Mouse (Mus musculus) c-Kit-positive CD71-positive TER-119-positive erythroid progenitor cells, embryonic 14.5 days (primary cell): ENCODE data around the gene Ankrd44.

Source experiments
- DNase-seq: peaks from one replicate; pipeline ENCODE4 v3.0.0-alpha.2; 2013; ENCODE audit warnings: low spot score

Ankrd44 gene

DNA sequence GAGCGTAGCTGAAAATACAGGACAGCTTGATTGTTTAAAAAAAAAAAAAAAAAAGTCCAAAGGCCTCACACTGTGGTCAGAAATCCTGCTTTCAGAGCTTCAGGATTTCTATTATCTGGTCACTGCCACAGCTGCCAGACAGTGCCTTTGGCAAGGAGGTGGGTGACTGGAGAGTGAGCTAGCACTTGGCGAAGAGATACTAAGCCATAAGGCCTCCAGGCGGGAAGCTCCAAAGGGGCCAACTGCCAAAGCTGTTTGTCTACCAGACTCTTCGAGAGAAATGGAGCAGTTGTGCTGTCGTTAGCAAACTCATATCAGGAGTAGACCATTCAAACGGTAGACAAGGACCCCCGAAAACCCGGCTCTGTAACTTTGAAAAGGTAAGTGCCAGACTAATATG lies 3.5 kb downstream of the Ankrd44 start:
- no peak for DNase-seq

DNA sequence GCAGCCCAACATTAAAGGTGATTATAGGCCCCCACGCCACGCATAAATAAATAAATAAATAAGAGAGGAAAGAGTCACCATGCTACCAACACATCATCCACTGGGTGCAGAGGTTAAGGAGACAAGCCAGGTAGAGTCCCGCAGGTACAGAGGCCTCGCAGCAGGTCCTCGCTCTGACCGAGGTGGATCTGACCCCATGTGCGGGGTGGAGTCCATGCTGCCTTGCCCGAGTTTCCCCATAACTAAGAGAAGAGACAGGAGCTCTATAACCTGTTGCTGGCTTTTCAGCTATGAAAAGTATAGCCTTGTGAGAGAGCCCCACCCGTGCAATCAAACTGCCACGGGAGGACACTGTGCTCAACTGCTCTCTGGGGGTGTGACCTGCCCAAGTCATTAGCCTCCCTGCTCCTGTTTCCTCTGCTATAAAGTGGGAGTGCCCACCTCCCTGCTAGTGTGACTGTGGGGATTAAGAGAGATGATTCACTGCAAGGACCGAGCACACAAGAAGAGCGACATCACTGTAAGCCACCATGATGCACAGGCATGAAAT lies 4.1 kb downstream of the Ankrd44 start:
- no peak for DNase-seq

DNA sequence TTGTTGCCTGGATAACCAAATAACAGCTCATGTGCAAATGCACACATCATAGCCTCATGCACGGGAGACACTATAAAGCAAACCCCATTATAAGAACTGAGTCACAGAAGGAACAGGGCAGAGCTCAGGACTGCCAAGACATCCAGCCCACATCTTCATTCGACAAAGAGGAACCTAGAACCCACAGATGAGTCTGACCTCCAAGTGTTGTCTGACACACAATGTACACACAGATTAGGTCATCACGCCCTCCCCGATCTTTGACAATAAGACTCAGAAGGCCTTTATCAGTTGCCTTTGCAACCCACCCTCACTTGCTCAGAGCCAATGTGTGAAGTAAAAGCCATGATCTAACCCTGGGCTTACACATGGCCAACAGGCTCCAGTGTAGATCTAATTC lies 6.1 kb downstream of the Ankrd44 start:
- no peak for DNase-seq

DNA sequence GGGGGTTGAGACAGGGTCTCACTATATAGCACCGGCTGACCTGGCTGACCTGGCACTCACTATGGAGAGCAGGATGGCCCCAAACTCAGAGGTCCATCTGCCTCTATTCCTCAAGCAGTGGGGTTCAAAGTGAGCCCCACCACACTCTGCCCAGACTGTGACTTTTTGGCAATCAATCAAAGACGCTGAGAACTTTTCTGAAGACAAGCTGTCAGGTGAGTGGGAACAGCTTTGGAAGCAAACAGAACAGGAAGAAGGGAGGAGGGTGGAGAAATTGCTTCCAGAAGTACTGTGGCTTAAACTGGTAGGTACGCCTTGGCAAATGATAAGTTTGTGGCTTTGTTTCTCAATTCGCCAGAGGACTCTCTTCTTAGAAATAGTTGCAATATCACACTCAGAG lies 9.7 kb downstream of the Ankrd44 start:
- DNase-seq = no peak

DNA sequence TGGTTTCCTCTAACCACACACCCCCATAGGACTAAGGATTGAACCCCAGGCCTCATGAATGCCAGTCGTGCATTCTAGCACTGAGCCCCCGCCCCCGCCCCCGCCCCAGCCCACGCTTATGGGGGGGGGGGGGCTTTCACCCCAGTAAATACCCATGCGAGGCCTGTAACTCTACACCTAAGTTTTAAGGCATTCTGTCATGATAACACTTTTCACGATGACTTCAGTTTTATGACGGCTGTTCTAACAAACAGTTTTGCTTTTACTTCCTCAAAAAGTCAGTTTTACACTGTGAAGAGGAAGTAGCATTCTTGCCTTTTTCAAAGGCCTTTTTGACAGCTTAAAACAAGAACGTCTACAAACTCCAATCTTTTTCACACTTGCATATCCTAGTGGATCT lies 11.8 kb downstream of the Ankrd44 start:
- no peak for DNase-seq

DNA sequence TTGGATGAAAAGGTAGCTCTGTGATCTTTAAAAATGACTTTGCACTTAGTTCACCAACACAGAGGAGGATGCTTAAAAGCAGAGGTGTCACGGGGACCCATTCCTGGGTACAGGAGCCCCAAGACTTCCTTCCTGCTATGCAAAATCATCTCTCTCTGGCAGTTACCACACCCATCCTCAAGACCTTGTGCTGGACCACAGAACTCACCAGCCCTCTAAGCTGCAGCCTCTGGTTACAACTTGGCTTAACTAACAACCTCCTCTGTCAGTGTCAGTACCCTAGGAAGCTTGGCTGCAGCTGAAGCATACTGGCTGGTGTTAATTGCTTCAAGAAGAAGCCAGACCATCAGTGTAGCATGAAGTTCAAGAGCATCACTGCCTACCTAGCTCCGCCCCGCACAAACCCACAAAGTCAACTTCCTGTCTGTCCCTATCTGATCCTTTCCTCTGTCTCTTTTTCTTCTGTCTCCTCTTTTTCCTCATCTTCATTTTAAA lies 12.8 kb downstream of the Ankrd44 start:
- no peak for DNase-seq

DNA sequence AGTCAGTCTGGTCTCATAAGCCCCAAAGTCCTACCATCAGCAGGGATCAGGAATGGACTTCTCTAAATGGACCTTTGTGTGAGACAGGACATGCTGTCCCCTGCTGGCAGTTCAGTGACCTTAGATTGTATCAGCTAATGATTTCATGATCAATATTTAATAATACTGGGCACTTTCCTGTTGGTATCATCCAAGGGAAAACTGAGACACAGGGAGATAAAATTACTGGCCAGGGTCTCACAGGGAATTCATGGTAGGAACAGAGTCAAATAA lies 13.2 kb downstream of the Ankrd44 start:
- no peak for DNase-seq

DNA sequence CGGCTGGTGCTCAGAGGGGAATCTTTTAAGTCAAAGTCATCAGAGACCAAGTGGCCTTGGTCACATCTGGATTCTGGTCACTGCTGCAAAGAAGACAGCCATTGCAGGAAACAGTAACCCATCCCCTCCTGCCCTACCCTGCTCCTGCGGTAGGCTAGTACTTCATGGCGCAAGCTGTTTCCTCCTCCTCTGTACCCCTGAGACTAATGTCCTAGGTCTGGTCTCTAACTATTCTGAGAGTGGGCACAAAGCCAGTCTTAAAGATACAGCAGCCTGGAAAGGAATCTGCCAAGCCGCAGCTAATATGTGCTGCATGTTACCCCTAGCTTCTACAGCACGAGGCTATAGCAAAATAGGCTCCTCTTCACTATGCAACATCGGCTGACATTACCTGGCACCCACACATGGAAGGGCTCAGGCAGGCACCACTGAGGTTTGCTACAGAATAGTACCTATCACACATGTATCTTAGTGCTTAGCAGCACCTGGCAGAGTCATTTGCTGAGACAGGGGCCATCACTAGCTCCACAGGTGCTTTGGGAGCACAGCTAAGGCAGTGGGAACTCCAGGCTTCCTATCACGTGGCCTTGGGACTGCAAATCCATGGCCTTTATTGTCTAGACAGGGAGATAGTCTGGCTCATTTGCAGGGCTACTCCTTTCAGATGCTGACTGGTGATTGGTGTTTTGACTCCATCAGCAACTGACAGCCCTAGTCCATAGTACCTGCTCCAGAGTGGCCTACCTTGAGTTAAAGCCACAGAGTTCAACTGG lies 13.7 kb downstream of the Ankrd44 start:
- DNase-seq = no peak

DNA sequence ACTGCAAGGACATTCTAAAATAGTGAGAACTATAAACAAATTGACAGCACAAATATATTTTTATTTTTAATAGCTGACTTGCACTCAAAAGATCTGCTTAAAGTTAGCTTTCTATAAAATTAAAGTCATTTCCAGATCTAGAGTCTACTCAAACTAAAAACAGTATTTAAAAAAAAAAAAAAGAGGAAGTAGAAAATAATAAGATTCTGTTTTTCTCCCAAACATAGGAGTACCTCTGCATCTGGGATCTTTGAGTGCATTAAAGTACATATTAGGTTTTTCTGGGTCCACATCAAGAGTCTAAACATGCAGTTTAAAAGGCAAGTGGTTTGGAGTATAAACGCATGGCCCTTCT lies 15.0 kb downstream of the Ankrd44 start:
- DNase-seq = no peak

DNA sequence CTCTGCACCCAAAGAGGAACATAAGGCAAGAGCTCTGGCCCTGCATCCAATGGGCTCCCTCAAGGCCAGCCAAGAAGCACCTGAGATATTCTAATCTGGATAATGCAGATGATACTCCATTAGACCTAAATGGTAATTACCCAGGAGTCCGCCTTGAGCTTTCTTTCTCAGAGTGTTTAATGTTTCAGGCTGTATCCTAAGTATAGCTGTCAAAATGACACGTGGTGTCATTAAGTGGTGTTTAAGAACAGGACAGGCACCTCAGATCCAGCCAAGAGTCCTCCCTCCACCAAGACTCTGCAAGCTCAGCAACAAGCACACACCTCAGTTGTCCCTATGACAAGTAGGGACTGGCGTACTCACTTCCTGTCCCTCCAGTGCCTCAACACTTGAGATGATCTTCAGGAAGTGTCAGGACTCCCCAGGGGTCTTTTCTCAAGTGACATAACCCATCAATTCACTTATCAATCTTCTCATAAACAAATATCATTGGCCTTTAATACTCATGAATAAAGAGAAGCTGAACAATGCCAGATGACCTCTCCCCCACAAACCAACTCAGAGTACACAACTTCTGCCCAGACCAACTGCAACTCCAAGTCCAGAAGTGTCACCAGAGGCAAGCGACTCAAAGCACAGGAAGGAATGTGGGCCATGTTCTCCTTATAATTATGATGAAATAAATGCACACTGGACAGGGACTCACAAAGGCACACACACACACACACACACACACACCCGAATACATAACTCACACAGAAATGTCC lies 15.5 kb downstream of the Ankrd44 start:
- DNase-seq = no peak

DNA sequence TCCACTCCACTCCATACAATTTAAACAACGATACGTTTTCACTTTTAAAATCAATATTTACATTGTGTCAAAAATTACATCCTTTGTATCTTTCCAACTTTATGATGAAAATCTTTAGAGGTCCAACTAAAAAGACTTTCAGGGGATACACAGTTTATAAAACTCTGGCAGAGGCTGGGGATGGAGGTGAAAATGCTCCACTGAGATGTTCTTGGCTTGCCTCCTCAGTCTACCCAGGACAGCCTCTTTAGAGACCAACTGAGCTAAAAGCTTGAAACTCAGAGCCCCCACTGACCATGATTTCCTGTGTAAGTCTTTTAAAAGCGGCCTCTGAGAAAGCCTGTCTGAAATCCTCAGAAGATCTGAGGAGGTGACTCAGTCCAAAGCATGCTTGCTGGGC lies 17.4 kb downstream of the Ankrd44 start:
- DNase-seq = no peak

DNA sequence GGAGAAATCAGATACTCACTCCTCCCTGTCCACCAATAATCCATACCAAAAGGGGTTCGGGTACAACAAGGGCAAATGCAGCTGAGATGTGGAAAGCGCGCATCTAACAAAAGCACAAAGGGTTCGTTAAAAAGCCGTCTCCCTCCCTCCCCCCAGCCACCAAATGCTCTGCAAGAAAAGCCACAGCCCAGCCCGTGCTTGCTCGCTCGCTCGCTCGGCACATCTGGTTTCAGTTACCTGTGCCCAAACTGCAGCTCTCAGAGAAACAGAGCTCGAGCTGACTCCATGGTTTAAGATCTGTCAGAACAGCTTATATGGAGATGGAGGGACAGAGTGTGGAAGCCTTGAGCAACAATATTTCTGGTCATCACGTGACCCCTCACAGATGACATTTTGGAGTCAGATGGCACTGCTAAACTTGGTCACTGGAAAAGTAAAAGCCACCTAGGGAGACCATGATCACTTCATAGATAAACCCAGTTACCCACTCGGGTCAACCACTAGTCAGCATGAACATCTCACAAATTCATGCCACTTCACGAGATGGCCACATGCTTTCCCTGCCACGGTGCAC lies 19.0 kb downstream of the Ankrd44 start:
- no peak for DNase-seq

DNA sequence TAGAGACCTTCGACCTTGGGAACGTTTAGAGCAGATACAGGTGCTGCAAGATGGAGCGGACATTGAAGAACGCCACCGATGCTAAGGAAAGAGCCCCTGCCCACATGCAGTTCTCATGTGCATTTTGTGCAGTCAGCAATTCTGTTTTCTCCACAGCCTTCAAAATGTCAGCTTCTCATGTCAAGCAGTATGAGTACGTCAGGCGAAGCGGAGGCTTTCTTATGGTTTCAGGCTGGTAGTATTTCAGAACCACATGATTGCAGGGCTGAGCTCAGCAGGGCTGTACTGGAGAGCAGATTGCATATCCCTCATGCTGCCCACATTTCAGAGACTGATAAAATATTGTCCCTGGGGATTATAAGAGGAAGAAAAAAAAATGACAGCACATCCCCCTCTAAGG lies 19.9 kb downstream of the Ankrd44 start:
- DNase-seq = no peak

DNA sequence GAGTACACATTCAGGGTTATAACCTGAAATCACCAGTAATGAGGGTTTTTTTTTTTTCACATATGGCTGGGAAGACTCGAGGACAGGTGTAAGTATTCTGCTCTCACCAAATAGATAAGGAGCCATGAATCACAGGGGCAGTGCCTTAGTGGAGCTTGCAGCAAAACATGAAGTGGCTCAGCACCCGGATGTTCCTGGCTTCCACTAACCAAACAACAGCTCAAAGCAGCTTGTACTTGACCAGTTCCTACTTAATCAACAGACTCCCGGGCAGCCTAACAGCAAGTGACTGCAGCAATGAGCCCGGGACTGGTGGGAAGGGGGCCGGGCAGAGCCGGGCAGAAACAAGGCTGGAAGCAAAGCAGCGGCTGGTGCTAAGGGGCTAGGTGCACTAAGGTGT lies 20.6 kb downstream of the Ankrd44 start:
- DNase-seq = no peak

DNA sequence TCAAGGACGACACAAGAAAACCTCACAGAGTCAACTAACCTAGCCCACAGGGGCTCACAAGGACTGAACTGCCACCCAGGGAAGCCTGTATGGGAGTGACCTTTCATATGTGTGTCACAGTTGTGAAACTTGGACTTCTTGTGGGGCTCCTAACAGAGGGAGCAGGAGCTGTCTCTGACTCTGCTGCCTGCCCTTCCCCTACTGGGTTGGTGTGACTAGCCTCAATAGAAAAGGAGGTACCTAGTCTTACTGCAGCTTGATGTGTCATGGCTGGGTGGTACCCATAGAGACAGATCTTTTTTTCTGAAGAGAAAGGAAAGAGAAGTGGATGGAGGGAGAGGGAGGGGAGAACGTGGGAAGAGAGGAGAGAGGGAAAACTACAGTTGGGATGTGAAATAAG lies 22.0 kb downstream of the Ankrd44 start:
- no peak for DNase-seq

DNA sequence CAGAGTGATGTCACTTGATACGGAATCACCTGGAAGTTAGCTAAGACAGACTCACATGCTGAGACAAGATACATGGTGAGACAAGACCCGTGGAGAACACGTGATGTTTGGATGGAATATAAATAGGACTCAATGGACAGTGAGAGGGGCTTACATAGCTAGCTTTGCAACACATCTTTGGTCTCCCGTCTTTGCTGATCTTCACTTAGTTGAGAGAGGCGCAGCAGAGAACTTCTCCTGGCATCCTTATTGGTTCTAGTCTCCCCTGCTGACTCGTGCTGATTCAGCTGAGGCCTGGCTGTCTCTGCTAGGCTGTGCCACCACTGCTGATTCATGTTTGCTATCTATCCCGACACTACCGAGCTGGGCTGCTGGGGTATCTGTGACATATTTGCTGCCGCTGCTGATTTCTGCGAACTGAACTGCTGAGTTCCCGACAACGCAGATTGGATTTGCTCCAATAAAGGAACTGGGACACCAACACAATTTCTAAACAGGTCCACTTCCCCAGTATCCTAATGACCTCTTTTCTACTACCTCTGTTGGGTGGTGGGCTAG lies 23.4 kb downstream of the Ankrd44 start:
- no peak for DNase-seq

DNA sequence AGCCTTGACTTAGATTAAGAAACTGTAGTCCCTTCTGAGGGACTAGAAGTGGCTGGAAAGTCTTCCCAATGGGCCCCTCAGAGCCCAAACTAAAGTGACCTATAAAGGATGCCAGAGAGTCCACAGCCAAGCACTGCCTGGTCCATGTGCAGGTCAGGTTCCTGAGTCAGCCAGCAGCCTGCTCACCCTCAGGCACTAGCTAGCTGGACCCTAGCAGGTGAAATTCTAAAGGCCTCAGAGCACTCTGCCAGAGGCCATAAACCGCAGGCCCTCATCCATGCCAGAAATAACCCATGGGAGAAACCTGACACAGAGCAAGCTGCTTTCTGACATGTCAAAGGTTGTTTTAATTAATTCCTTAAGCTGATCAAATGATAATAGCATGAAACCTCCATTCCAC lies 25.1 kb downstream of the Ankrd44 start:
- DNase-seq = no peak

DNA sequence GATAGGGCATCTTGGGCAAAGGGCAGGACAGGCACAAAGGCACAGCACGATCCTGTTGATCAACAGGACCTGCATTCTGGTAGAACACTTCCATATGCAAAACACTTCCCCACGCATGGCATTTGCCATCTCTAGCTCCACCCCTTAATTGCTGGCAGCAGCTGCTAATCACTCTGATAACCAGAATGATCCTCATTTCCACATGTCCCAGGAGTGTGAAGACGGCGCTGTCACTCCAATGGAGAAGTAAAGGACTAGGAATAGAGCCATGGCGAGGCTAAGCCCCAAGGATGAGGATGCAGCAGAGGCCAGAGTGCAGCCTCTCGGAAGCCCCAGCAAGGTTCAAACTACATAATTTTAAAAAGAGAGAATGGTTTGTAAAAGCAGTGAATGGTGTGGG lies 26.9 kb downstream of the Ankrd44 start:
- no peak for DNase-seq

DNA sequence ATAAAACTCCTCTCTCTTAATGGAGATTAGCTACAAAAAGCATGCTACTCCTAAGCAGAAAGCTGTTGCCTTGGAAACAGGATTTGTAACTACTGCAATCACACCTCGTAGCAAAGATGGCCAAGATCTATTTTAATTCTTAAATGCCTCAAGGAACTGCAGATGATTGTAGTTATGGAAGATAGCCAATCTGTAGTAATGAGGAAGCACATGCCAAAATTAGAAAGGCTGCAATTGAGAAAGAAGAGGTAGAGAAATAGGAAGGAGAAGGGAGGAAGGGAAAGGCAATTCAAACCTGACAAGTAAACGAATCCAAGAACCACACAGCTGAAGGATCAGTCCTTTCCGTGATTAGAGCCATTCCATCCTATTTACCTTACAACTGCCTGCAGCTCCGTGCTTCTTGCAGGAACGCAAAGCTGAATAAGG lies 27.5 kb downstream of the Ankrd44 start:
- no peak for DNase-seq

DNA sequence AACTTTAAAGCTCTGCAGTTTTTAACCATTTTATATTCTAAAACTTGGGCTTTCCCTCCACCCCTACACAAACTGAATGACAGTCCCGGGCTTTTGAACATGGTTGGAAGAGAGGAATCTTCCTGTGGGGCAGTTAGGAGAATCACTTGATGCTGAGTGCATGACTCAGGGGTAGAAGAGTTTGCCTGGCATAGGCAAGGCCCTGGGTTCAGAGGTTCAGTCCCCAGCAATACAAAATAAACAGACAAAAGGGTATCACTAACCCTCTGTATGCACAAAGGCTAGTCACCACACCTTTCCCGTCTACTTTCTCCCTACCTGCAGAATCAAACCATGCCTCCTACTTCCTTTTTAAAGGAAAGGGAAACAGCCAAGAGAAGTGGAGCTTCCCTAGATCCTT lies 28.5 kb downstream of the Ankrd44 start:
- no peak for DNase-seq

DNA sequence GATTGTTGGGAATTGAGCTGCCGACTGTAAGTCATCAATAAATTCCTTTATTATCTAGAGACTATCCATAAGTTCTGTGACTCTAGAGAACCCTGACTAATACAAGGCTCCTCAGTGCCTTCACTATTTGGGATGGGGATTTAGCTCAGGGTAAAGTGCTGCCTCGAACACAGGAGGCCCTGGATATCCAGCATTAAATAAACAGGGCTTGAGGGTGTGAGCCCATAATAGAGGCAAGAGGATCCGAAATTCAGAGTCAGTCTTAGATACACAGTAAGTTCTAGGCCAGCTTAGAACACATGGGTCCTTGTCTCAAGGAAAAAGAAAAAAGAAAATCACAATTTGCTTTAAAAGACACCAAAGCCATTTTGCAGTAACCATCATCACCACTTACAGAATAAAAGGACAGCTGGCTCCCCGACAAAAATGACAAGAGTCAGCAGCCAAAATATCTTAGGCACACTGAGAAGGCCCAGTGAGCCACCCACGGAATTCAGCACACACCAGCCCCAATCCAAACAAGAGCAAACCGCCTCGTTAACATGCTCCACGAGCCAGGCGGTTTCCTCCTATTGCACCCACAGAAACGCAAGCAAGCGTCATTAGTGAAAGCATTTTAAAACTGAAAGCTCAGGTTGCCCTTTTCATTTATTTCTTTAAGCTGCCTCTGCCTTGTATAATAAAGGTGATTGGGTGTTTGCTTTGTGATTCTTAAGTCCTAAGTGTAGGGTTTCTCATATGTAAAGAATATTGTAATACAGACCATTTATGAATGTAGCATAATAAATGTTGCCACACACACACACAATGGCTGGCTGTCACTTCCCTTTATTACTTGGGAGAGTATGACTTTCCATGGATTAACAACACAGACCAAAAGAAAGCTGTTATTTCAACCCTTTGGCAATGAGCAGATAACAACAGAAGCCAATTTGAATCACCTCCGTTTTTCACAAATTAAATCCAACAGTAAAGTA lies 29.8 kb downstream of the Ankrd44 start:
- no peak for DNase-seq

DNA sequence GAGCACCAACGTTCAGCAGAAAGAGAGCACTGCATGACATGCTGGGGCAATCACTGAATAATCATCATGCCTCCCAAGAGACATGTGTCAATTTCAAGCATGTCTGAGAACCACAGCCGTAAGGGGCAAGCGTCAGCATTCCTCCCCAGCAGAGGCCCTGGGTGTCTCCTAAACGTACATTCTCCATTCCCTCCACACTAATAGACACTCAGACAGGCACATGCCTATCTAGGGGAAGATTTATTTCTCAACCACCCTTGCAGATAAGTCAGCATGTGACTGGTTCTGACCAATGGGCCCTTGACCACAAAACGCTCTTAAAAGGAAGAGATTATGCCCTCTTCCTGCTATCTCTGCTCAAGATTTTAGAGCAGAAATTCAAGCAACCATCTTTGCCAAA lies 37.7 kb downstream of the Ankrd44 start:
- DNase-seq = no peak
